Mouse (Mus musculus) midbrain, embryonic 11.5 days (tissue): Measurements from ENCODE around the gene Lmod1. TPM values are rescaled to one million over a fixed set of nuclear protein-coding genes. Genes with fewer than 3 reads are reported as not detected.

Source experiments
- ATAC-seq: fragments of 200-750 bp; cut with Nextera tagmentation; 2 replicates; pipeline ENCODE4 v1.8.0; 2017; ENCODE audit warnings: moderate TSS enrichment, moderate library complexity; ENCODE audit not compliant: low FRiP score
- DNase-seq: peaks from one replicate; pipeline ENCODE4 v3.0.0; 2015; ENCODE audit warnings: low spot score; ENCODE audit errors: missing footprints
- H3K27ac ChIP-seq: fragments of 300-500 bp; sonication (generic); 2 replicates; pipeline ENCODE4 v1.5.1; 2014; ENCODE audit warnings: low read depth, low read length
- H3K27me3 ChIP-seq: fragments of 300-500 bp; sonication (generic); 2 replicates; pipeline ENCODE4 v1.6.1; 2014; ENCODE audit warnings: mild to moderate bottlenecking, low read length, moderate library complexity, mixed read lengths; ENCODE audit not compliant: control insufficient read depth, insufficient read depth
- H3K36me3 ChIP-seq: fragments of 300-500 bp; sonication (generic); 2 replicates; pipeline ENCODE4 v1.6.1; 2014; ENCODE audit warnings: mild to moderate bottlenecking, low read length, moderate library complexity, mixed read lengths; ENCODE audit not compliant: control insufficient read depth, insufficient read depth
- H3K4me1 ChIP-seq: fragments of 300-500 bp; sonication (generic); 2 replicates; pipeline ENCODE4 v1.6.1; 2014; ENCODE audit warnings: low read length; ENCODE audit not compliant: control insufficient read depth, insufficient read depth
- H3K4me2 ChIP-seq: fragments of 300-500 bp; sonication (generic); 2 replicates; pipeline ENCODE4 v1.6.1; 2014; ENCODE audit warnings: mild to moderate bottlenecking, moderate library complexity
- H3K4me3 ChIP-seq: fragments of 300-500 bp; sonication (generic); 2 replicates; pipeline ENCODE4 v1.5.1; 2014; ENCODE audit warnings: low read depth, low read length
- H3K9ac ChIP-seq: fragments of 300-500 bp; sonication (generic); 2 replicates; pipeline ENCODE4 v1.6.1; 2014; ENCODE audit warnings: low read length
- H3K9me3 ChIP-seq: fragments of 300-500 bp; sonication (generic); 2 replicates; pipeline ENCODE4 v1.6.1; 2016; ENCODE audit warnings: low read length; ENCODE audit not compliant: control insufficient read depth
- WGBS: fragments of 180-500 bp; shearing (Covaris S2); extraction: QIAGEN DNeasy Blood & Tissue Kit; methylation state at CpG from one replicate; pipeline ENCODE4 v1.1.7; 2014; 5-methylcytosine and 5-hydroxymethylcytosine counted together
- polyA plus RNA-seq: library from polyadenylated mRNA; unstranded; fragments of >200 nt; fragmentation: Nextera tagmentation; extraction: Ambion mirVana; gene quantifications from 2 replicates; pipeline ENCODE4 v1.2.1, GENCODE M21; 2014

The Lmod1 gene
- 0.39 and 0.81 TPM in 2 replicates for polyA plus RNA-seq

DNA sequence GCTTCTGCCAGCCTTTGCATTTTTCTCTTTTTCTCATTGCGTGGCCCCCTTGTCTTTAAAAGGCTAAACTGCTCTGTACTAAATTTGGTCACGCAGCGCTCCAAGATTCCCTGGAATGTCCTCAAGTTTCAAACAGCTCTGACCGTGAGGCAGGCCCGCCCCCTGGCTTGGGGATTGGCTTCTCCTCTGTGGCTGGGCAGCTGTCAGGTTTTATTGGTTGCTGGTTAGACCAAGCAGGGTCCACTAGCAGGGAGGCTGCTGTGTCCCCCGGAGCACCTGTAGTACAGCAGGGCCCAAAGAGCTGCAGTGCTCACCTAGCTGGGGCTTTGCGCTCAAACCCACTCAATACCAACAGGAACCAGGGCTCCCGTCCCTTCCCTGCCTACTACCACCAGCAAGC is at the start of gene Lmod1:
TSS of gene Lmod1 (plus strand) at position 237 of the 400 bp plus-strand sequence.
- peak; percentile 86 for DNase-seq
- no peak within 1 kb of the TSS for H3K9ac ChIP-seq
- no peak for ATAC-seq
- no peaks in the 10 kb centered on the region for H3K27me3 ChIP-seq
- no peak within 1 kb of the TSS for H3K4me3 ChIP-seq
- H3K9me3 ChIP-seq, result no peaks in the 10 kb centered on the region
- no peak within 1 kb of the TSS for H3K27ac ChIP-seq
- H3K36me3 ChIP-seq, result no peaks in the 10 kb centered on the region
- H3K4me2 ChIP-seq, result no peak within 1 kb of the TSS
- H3K4me1 ChIP-seq, result no peaks in the 10 kb centered on the region
- 13% methylated on average over 8 of the region's 8 CpGs for WGBS

DNA sequence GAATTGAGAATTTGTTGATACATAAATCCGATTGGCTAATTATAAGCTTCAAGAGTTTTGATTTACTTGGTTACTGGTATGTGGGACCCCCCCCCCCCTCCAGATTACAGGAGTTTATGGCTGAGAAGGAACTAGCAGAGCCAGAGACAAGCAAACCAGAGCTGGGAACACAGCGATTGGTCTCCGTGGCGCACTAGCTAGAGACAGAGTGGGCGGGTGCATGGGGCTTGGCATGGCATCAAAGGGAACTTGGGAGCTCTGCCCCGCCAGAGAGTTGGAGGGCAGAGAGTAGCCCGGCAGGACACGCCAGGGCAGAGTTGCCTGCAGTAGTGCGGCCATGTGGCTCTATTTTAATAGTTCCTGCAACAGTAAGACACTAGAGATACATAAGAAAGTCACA is 44.0 kb upstream of the Lmod1 start:
- no peak overlapping the region for H3K4me2 ChIP-seq
- peaks cover 9% of the 10 kb centered on the region for H3K36me3 ChIP-seq
- no peak overlapping the region for H3K4me3 ChIP-seq
- H3K4me1 ChIP-seq, result peaks cover 6% of the 10 kb centered on the region; the same call in 1 of the 2 replicates
- H3K27ac ChIP-seq, result no peak overlapping the region
- H3K27me3 ChIP-seq, result no peaks in the 10 kb centered on the region
- no peak overlapping the region for H3K9ac ChIP-seq
- no peaks in the 10 kb centered on the region for H3K9me3 ChIP-seq
- WGBS, result 90% methylated on average over 9 of the region's 9 CpGs
- DNase-seq (peak; percentile 69), ATAC-seq (no peak)

DNA sequence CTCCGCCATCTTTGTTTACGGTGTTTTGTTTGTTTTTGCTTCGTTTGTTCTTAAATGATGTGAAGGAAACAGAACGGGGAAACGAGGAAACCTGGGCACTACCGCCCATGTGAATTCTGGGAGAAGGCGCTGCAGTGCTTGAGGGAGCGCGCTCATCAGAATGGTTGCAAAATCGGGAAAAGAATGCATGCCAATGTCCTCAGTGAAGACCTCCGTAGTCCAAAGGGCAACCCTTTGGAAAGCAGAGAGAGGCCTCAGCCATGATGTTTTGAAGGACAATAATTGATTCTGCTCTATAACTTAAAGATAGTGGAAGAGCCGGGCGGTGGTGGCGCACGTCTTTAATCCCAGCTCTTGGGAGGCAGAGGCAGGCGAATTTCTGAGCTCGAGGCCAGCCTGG is 42.8 kb upstream of the Lmod1 start:
- DNase-seq (peak; percentile 59), ATAC-seq (no peak)
- Histone ChIP-seq H3K27ac (no peak overlapping the region), H3K4me1 (peaks cover 6% of the 10 kb centered on the region; the same call in 1 of the 2 replicates), H3K9me3 (no peaks in the 10 kb centered on the region), H3K4me3 (no peak overlapping the region), H3K27me3 (no peaks in the 10 kb centered on the region), H3K4me2 (no peak overlapping the region), H3K9ac (no peak overlapping the region), H3K36me3 (peaks cover 6% of the 10 kb centered on the region)
- 96% methylated on average over 17 of the region's 17 CpGs for WGBS

DNA sequence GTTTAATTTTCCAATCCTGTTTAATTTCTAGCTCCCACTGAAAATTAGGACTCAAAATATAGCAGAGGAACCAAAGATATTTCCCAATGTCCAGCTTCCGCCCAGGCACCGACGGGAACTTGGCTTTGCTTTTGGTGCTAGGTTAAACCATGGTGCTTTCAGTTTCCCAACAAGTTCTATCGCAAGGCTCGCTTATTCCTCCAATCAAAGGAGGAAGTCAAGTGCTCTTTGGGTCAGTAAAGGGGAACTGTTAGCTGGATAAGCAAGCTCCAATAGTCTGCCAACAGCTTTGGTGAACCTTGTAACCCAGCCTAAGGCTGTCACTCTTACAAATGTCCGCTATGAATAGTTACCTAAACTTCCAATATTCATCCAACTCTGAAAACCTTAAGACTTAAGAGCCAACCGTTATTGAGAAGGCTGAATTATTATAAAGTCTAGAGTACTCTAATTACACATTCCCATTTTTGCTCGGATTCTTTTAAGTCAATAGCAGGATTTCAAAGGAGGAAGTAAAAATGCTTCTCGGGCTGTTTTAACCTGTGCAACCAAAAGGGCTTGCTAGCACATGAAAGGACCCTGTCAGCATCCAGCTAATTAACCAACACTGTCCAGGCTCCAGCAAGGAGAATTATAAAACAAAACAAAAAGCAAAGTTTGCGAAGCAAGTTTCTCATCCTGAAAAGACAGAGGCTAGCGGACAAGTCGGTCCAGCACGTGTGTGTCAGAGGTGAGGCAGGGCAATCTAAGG is 41.9 kb upstream of the Lmod1 start:
- DNase-seq, result peak; percentile 85
- no peak overlapping the region for H3K27ac ChIP-seq
- 40% methylated on average over 13 of the region's 13 CpGs for WGBS

DNA sequence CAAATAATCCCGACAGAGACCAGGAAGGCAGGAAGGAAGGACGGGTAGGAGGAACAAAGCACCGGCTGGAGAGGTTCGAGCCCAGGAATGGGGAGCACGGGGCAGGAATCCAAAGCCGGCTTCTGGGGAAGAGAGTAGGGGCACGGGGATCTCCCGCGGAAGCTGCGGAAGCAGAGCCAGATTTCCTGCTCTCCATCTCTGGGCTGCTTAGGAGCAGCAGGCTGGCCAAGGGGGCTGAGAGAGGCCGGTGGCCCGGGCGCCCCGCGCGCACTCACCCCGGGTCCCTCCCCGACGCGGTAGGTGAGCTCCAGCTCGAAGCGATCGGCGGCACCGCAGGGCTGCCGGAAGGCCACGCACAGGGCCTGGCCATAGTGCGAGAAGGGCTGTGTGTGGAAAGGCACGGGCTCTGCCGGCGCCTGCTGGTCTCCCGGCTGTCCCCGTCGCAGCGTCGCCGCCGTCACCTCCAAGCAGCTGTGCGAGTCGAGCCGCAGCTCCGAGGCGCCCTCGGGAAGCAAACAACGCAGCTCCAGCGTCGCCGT is 41.3 kb upstream of the Lmod1 start:
- ATAC-seq (peak; percentile 85), DNase-seq (peak; percentile 97)
- Histone ChIP-seq H3K4me1 (peaks cover 6% of the 10 kb centered on the region; the same call in 1 of the 2 replicates), H3K9ac (peak overlapping the region; percentile 95), H3K27ac (peak overlapping the region; percentile 60), H3K4me2 (peak overlapping the region; percentile 82), H3K36me3 (no peaks in the 10 kb centered on the region; the same call in 1 of the 2 replicates), H3K27me3 (no peaks in the 10 kb centered on the region), H3K9me3 (no peaks in the 10 kb centered on the region), H3K4me3 (peak overlapping the region; percentile 78)
- under 1% methylated on average over 44 of the region's 48 CpGs for WGBS

More for the DNA sequence above, 41.9 kb upstream of the Lmod1 start:
- Histone ChIP-seq H3K9me3 (no peaks in the 10 kb centered on the region), H3K4me3 (peak overlapping the region; percentile 78), H3K27me3 (no peaks in the 10 kb centered on the region), H3K4me2 (peak overlapping the region; percentile 82), H3K9ac (peak overlapping the region; percentile 95), H3K36me3 (peaks cover 5% of the 10 kb centered on the region), H3K4me1 (peaks cover 6% of the 10 kb centered on the region; the same call in 1 of the 2 replicates)
- 0 out of 2 replicates have a peak, but pooled peaks have one; percentile 2 for ATAC-seq

DNA sequence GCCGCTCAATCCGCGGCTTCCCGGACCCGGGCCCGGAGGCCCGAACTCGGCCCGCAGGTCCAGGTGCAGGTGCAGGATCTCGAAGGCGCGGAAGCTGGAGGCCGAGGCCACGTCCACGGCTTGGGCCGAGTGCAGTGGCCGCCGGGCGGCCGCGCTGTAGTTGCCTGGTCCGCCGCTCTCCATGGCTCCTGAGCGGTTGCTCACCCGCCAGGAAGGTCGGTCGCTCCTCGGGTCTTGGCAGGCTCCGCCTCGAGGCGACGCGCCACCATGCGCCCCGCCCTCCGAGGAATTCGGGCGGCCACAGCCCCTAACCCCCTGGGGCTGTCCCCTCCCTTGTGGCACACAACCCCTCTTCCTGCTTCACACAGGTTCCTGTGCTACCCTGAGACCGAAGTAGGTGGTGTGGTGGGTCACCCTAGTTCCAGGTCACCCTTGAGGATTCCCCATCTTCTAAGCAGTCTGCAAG is 40.7 kb upstream of the Lmod1 start, which contains the start of gene Rnpep:
TSS of gene Rnpep (minus strand) at position 259 of the 466 bp plus-strand sequence.
- peak within 1 kb of the TSS; percentile 95 for H3K9ac ChIP-seq
- H3K9me3 ChIP-seq, result no peaks in the 10 kb centered on the region
- no peaks in the 10 kb centered on the region for H3K36me3 ChIP-seq
- DNase-seq (peak; percentile 97), ATAC-seq (peak; percentile 92)
- no peaks in the 10 kb centered on the region for H3K27me3 ChIP-seq
- peak within 1 kb of the TSS; percentile 78 for H3K4me3 ChIP-seq
- H3K27ac ChIP-seq, result peak within 1 kb of the TSS; percentile 60
- H3K4me1 ChIP-seq, result peaks cover 6% of the 10 kb centered on the region; the same call in 1 of the 2 replicates
- peak within 1 kb of the TSS; percentile 82 for H3K4me2 ChIP-seq
- 0% methylated on average over 37 of the region's 39 CpGs for WGBS

DNA sequence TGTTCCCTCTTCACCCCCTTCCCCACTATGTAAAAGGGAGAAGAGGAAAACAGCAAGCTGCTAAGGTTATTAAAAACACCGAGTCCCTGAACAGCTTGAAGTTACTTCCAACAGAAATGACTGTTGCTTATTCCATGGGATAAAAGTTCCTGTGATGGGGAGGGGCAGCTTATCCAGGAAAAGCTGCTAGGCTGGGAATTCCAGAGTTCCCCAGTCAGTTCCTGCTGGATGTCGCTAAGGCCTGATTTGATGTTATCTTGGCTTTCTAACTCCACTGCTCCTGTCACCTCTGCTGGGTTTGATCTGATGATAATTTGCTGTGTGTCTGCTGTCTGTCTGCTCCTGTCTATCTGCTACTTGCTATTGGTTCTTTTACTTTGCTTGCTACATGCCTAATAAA is 38.3 kb upstream of the Lmod1 start:
- peak; percentile 2 for DNase-seq
- no peak overlapping the region for H3K27ac ChIP-seq
- H3K27me3 ChIP-seq, result no peaks in the 10 kb centered on the region
- H3K9ac ChIP-seq, result no peak overlapping the region
- ATAC-seq, result no peak
- no peak overlapping the region for H3K4me2 ChIP-seq
- H3K36me3 ChIP-seq, result no peaks in the 10 kb centered on the region
- peaks cover 6% of the 10 kb centered on the region; the same call in 1 of the 2 replicates for H3K4me1 ChIP-seq
- H3K4me3 ChIP-seq, result no peak overlapping the region
- 68% methylated on average over 2 of the region's 2 CpGs for WGBS
- H3K9me3 ChIP-seq, result no peaks in the 10 kb centered on the region

DNA sequence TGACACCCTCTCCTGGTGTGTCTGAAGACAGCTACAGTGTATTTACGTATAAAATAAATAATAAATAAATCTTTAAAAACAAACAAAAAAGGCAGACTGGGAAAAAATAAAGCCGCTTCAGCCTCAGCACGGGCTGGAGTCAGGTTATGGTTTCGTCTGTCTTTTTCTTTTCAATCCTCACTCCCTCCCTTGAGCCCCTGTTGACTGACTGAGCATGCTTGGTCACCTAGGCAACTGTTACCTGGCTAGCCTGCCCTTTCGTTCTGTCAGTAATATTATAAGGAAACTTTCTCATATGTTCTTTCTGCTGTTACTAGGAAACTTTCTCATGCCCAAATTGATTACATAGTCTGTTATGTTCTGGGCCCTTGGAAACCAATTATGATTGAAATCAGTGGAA is 33.7 kb upstream of the Lmod1 start:
- Histone ChIP-seq H3K9me3 (no peaks in the 10 kb centered on the region), H3K4me1 (no peaks in the 10 kb centered on the region), H3K4me3 (no peak overlapping the region), H3K9ac (no peak overlapping the region), H3K27me3 (no peaks in the 10 kb centered on the region), H3K36me3 (peaks cover 4% of the 10 kb centered on the region; the same call in 1 of the 2 replicates), H3K4me2 (no peak overlapping the region), H3K27ac (no peak overlapping the region)
- 87% methylated on average over 5 of the region's 5 CpGs for WGBS
- ATAC-seq (no peak), DNase-seq (no peak)

DNA sequence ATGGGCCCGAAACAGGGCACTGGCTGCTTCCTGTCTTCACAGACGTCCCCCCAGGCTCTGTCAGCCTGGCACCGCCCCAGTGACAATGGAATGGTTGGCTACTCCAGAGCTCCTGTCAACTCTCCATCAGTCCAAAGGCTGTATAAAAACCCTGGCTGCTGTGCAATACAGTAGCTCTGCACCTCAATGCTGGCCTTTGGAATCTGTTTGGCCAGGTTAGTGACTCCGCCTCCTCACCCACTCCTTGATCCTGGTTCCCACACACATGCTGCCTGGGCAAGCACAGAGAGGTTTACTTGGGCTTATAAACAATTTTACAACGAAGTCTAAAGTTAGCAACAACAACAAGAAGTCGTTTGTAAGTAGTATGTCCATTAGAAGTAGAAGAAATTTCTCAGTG is 13.3 kb upstream of the Lmod1 start:
- Histone ChIP-seq H3K9me3 (no peaks in the 10 kb centered on the region), H3K4me1 (peaks cover 9% of the 10 kb centered on the region), H3K27me3 (no peaks in the 10 kb centered on the region), H3K9ac (no peak overlapping the region), H3K4me3 (no peak overlapping the region), H3K36me3 (peaks cover 11% of the 10 kb centered on the region), H3K4me2 (no peak overlapping the region), H3K27ac (no peak overlapping the region)
- ATAC-seq, result no peak
- 84% methylated on average over 6 of the region's 6 CpGs for WGBS
- peak; percentile 51 for DNase-seq
